Mouse (Mus musculus) testis, adult 2 months (tissue): ENCODE data around the gene Lrtm2. TPM values are rescaled to one million over a fixed set of nuclear protein-coding genes. Genes with fewer than 3 reads are reported as not detected.
A peak's percentile ranks its signal among the peaks of the same experiment; 100 is the strongest.
"Not testable (repeated sequence)": the region's sequence is repeated elsewhere in the genome, so short reads cannot be mapped to it uniquely, and the experiment has no call there.

Experiments used
- H3K27ac ChIP-seq: fragments of 200-500 bp; 2 replicates; pipeline ENCODE4 v1.5.1; 2012; ENCODE audit warnings: low read depth, low read length; ENCODE audit not compliant: control insufficient read depth, insufficient read depth
- H3K27me3 ChIP-seq: fragments of 200-500 bp; 2 replicates; pipeline ENCODE4 v1.6.1; 2012; ENCODE audit warnings: mild to moderate bottlenecking, low read length, moderate library complexity; ENCODE audit not compliant: control insufficient read depth, insufficient read depth
- H3K36me3 ChIP-seq: fragments of 200-500 bp; 2 replicates; pipeline ENCODE4 v1.6.1; 2012; ENCODE audit warnings: mild to moderate bottlenecking, low read length; ENCODE audit not compliant: control insufficient read depth, insufficient read depth
- H3K4me1 ChIP-seq: fragments of 200-500 bp; 2 replicates; pipeline ENCODE4 v1.6.1; 2012; ENCODE audit warnings: low read length; ENCODE audit not compliant: control insufficient read depth, insufficient read depth
- H3K4me3 ChIP-seq: fragments of 200-500 bp; 2 replicates; pipeline ENCODE4 v1.5.1; 2012; ENCODE audit warnings: low read depth, mild to moderate bottlenecking, low read length, moderate library complexity, mixed read lengths; ENCODE audit not compliant: control insufficient read depth
- CTCF ChIP-seq: fragments of 200-500 bp; IDR thresholded peaks from 2 replicates; pipeline ENCODE4 v1.5.1; 2012; ENCODE audit warnings: low read depth, mild to moderate bottlenecking, inconsistent platforms, low read length, moderate library complexity; ENCODE audit not compliant: control insufficient read depth, insufficient read depth, insufficient replicate concordance
- POLR2A ChIP-seq: fragments of 200-500 bp; IDR thresholded peaks from 2 replicates; pipeline ENCODE4 v1.6.1; 2012; ENCODE audit warnings: low read depth, mild to moderate bottlenecking, inconsistent platforms, low read length, moderate library complexity; ENCODE audit not compliant: control insufficient read depth
- polyA plus RNA-seq: library from polyadenylated mRNA; depleted of rRNA; stranded (reverse); fragments of >200 nt; gene quantifications from 2 replicates; pipeline ENCODE4 v1.2.3, GENCODE M21; 2012; rRNA removed

Lrtm2 gene
- polyA plus RNA-seq = 0.10 and 0.17 TPM in 2 replicates

- no peak within 1 kb of the TSS for H3K27ac ChIP-seq
- H3K36me3 ChIP-seq = no peaks in the 10 kb centered on the region
- H3K4me3 ChIP-seq = peak within 1 kb of the TSS; percentile 44
- no peaks in the 10 kb centered on the region for H3K27me3 ChIP-seq
- peaks cover 5% of the 10 kb centered on the region for H3K4me1 ChIP-seq
- TF ChIP-seq POLR2A = no peak
- TF ChIP-seq CTCF = no peak
Measured at GRCm38 (mm10) chr6:119330506-119330905, at the start of gene Lrtm2. Lrtm2 (minus strand) TSS chr6:119330766.

- Histone ChIP-seq H3K27me3 (no peaks in the 10 kb centered on the region), H3K36me3 (no peaks in the 10 kb centered on the region), H3K4me1 (no peaks in the 10 kb centered on the region), H3K4me3 (no peak overlapping the region), H3K27ac (no peak overlapping the region)
- TF ChIP-seq POLR2A (no peak), CTCF (no peak)
Measured at GRCm38 (mm10) chr6:119378631-119379030, 48.1 kb upstream of the Lrtm2 start.

GRCm38 (mm10) chr6:119377613-119378012 is 47.0 kb upstream of the Lrtm2 start:
- TF ChIP-seq CTCF (no peak), POLR2A (no peak)
- Histone ChIP-seq H3K4me1 (no peaks in the 10 kb centered on the region), H3K36me3 (no peaks in the 10 kb centered on the region), H3K27me3 (no peaks in the 10 kb centered on the region), H3K4me3 (no peak overlapping the region), H3K27ac (no peak overlapping the region)

- no peaks in the 10 kb centered on the region for H3K4me1 ChIP-seq
- H3K27me3 ChIP-seq = no peaks in the 10 kb centered on the region
- TF ChIP-seq POLR2A (no peak), CTCF (no peak)
- no peak overlapping the region for H3K27ac ChIP-seq
- no peak overlapping the region for H3K4me3 ChIP-seq
- no peaks in the 10 kb centered on the region for H3K36me3 ChIP-seq
Measured at GRCm38 (mm10) chr6:119375035-119375434, 44.5 kb upstream of the Lrtm2 start.

GRCm38 (mm10) chr6:119373000-119373705 is 42.6 kb upstream of the Lrtm2 start:
- H3K4me3 ChIP-seq = no peak overlapping the region
- no peaks in the 10 kb centered on the region for H3K36me3 ChIP-seq
- no peaks in the 10 kb centered on the region for H3K27me3 ChIP-seq

GRCm38 (mm10) chr6:119372237-119372636 is 41.7 kb upstream of the Lrtm2 start:
- H3K36me3 ChIP-seq = no peaks in the 10 kb centered on the region
- H3K27ac ChIP-seq = no peak overlapping the region
- no peaks in the 10 kb centered on the region for H3K4me1 ChIP-seq
- no peak overlapping the region for H3K4me3 ChIP-seq
- no peaks in the 10 kb centered on the region for H3K27me3 ChIP-seq
- TF ChIP-seq POLR2A (no peak), CTCF (no peak)

More at GRCm38 (mm10) chr6:119373000-119373705, 42.6 kb upstream of the Lrtm2 start:
- H3K4me1 ChIP-seq = no peaks in the 10 kb centered on the region
- no peak overlapping the region for H3K27ac ChIP-seq
- no peak for TF ChIP-seq CTCF
- TF ChIP-seq POLR2A = no peak

- Histone ChIP-seq H3K27ac (no peak overlapping the region), H3K4me1 (no peaks in the 10 kb centered on the region), H3K4me3 (no peak overlapping the region), H3K27me3 (no peaks in the 10 kb centered on the region), H3K36me3 (no peaks in the 10 kb centered on the region)
- no peak for TF ChIP-seq CTCF
- no peak for TF ChIP-seq POLR2A
Measured at GRCm38 (mm10) chr6:119371624-119372023, 41.1 kb upstream of the Lrtm2 start.

GRCm38 (mm10) chr6:119367382-119367781 is 36.8 kb upstream of the Lrtm2 start:
- H3K36me3 ChIP-seq = no peaks in the 10 kb centered on the region

GRCm38 (mm10) chr6:119366800-119367199 is 36.2 kb upstream of the Lrtm2 start:
- not testable (repeated sequence) for H3K4me1 ChIP-seq, H3K27ac ChIP-seq, H3K4me3 ChIP-seq, H3K36me3 ChIP-seq, H3K27me3 ChIP-seq

More at GRCm38 (mm10) chr6:119367382-119367781, 36.8 kb upstream of the Lrtm2 start:
- Histone ChIP-seq H3K27me3 (no peaks in the 10 kb centered on the region), H3K4me1 (no peaks in the 10 kb centered on the region), H3K27ac (no peak overlapping the region), H3K4me3 (no peak overlapping the region)
- no peak for TF ChIP-seq CTCF
- TF ChIP-seq POLR2A = no peak
